Mouse (Mus musculus) adrenal gland, adult 18-20 months (tissue): ENCODE data around the gene Rims1. TPM values are rescaled to one million over a fixed set of nuclear protein-coding genes. Genes with fewer than 3 reads are reported as not detected.

ENCODE experiments used
- DNase-seq, 2 experiments: peaks; one replicate each; pipeline ENCODE4 v3.0.0; 2021 to 2022; ENCODE audit warnings: low spot score in 2 of 2
- total RNA-seq, 2 experiments: library from RNA; stranded (reverse); gene quantifications; 1 replicate in 1 of 2; 2 replicates in 1 of 2; pipeline ENCODE4 v1.2.3; 2021

The Rims1 gene
- total RNA-seq, 2 experiments from 2014 or later = 0.40 to 0.64 TPM

DNA sequence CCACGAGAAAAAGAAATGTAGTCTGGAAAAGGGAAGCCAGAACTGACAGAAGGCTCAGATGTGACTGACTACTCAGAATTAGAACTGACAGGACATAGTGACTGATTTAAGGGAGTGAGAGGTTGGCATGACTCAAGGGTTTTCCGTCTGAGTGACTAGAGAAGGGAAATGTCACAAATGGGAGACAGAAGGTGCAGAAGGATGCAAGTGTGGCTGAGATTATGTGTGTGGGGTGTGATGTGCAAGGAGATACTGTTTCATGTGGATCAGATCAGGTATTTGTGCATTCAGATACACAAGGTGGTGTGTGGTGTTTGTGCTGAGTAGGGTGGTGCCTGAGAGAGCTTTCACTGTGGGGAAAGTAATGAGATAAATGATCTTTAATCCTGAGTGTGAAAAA lies 96.3 kb downstream of the Rims1 start:
- no peak for DNase-seq

DNA sequence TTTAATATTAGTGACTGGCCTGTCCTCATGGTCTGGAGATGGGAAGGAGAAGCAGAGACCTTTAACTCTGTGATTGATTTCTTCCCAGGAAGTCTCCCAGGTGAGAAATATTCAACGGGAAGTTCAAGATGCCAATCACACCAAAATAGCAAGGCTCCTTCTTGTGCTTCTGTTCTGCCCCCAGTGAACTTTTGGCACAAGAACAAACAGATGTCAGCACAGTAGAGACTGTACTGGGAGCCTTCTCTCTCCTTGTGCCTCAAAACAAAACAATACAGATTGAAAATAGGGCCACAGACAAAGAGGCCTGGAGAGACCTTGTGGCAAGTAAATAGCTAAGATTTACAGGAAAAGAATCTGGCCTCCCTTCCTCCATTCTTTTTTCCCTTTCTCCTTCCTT lies 110.7 kb downstream of the Rims1 start:
- no peak for DNase-seq

DNA sequence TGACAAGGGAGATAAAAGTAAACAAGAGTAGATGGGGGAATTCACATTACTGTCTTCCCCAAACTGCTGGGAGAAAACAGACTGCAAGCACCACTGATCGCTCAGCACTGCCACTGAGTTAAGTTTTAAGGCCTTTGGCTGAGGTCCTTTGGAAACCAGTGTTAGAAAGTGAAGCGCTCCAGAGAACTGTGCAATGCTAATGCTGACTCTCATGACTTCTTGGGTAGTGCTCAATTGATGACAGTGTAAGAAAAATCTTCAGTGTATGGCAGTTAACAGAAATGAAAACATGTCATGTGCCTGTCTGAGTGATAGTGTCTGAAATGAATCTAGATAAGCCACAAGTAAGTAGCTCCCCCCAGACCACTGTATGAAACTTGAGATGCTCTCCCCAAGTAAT lies 111.3 kb downstream of the Rims1 start:
- DNase-seq = no peak

DNA sequence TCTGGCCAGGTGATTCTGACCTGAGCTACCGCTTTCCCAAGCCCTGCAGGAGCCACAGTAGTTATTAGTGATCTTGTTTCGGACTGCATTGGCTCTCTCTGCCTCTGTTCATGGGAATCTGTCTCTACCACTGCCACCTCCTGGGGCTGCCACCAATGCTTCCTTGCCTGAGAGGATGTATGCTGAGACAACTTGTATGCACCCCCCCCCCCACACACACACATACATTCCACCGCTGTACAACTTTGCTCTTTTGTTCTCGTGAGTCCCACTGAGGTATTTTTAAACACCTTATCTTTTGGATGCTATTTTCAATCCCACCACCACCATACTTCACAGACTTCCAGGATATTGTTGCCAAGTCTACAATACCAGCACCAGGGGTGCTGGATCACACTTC lies 122.3 kb downstream of the Rims1 start:
- DNase-seq = no peak

DNA sequence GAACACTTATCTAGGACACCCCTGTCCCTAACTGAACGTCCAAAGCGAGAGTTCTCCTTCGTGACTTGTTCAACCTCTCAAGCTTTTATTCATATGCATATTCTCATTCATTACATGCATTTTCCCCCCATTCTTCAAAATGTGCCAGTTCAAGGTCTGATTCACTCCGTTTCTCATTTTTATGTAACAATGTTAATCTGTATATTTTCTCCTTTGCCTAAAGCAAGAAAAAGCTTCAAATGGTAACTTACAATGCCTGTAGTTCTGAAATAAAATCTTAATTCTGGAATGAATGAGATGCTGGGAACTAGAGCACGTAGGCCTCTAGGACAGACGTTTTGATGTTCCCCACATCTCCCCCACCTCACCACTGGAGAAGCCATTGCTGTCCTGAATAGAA lies 141.6 kb downstream of the Rims1 start:
- DNase-seq = no peak

DNA sequence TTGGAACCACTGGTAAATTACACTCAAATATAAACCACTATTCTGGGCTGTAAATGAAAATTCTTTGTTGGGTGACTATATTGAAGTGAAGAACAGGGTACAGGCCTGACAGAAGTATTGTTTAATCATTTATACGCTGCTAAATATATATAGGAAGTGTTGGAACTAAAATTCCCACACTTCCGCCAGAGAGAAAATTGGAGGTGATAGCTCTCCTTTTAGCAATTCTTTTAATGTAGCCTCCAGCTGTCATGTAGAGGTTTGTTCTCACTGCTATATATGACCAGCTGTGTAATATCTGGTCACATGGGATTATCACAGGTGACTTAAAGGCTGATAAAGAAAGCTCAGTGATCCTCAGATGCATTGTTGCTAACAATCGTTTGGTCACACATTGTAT lies 144.0 kb downstream of the Rims1 start:
- no peak for DNase-seq

DNA sequence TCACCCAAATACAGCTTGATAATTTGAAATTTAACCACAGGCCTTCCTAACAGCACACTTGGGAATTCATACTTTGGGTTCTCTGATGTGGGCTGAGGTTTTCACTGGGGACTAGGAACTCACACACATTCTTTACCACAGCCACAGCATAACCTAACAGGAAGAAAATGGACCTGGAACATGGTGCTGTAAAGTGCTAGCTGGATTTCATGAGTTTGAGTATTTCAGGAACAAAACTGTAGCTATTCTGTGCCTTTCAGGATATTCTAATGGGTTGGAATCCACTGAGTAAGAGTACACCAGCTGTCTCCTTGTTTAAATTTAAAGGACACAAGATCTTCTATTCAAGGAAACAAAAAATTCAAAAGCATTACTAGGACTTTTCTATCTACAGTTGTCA lies 149.8 kb downstream of the Rims1 start:
- DNase-seq = no peak

DNA sequence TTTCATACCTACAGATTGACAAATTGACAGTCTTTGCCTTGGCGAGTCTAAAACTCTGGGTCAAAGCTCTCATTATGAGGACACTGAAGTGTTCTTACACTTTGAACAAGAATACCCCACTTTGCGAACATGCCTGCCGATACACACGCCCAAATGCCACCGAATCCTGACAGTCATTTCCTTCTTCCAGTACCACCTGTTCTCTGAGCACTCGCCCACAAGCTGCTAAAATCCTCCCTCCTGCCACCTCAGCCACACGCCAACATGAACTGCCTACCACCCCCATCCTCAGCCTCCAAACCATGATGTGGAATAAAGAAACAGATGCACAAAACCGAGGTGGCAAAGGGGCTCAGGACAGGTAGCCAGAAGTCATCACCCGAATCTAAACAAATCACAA lies 150.9 kb downstream of the Rims1 start:
- no peak for DNase-seq

DNA sequence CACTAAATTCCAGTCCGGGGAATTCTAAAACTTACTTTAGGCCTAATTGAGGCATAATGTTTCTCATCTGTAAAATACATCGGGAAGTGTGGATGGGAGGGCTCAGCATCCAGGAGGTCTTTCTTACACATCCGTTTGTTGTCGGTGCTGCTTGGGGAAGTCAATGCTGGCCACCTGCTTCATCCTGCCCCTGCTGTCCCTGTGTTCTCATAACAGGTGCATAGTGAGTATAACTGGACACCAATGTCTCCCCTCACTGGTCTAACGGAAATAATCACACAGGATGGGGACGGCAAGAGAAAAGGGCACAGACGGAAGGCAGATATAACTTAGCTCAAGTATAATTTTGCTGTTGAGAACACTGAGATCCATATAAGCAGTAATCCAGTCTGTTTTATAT lies 155.2 kb downstream of the Rims1 start:
- no peak for DNase-seq

DNA sequence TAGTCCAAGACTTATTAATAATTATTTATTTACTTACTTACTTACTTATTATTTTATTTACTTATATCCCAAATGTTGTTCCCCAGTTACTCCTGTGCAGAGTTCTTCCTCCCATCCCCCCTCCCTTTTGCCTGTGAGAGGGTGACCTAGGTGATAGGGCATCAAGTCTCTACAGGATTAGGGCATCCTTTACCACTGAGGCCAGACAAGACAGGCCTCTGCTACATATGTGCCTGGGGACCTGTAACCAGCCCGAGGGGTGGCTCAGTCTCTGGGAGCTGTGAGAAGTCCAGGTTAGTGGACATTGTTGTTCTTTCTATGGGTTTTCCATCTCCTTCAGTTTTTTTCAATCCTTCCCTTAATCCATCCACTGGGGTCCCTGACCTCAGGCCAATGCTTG lies 156.4 kb downstream of the Rims1 start:
- no peak for DNase-seq

DNA sequence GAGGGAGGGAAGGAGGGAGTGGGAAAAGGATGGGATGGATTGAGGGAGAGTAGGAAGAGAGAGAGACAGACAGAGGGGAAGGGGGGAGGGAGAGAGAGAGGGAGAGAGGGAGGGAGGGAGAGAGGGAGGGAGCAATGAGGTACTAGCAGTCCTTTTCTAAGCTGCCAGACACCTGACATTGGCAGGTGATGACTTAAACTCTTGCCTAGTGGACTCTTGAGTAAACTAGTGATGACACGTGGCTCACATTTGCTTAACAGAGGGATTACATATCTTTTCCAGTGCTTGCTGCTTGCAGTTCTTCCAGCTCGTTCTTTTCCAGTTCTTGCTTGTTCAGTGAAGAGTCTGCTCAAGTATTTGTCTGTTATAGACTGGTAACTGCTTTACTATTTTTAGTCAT lies 160.5 kb downstream of the Rims1 start:
- DNase-seq = no peak

DNA sequence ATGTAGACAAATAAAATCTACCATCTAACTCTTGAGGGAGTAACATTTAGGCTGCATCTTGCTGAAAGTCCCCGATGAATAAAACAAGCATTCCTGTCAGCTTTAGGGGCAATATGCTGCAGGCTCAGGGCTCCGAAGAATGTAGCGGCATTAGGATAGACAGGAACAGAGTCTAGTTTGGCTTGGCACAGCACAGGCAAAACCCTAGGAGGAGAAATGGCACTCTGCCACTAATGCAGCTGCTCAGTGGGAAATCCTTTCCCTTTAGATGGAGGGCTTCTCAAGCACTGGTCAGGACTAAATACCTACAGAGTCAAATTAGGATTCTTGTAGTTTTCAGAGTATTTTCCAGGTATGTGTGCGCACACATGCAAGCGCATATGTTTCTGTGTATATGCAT lies 165.2 kb downstream of the Rims1 start:
- no peak for DNase-seq

DNA sequence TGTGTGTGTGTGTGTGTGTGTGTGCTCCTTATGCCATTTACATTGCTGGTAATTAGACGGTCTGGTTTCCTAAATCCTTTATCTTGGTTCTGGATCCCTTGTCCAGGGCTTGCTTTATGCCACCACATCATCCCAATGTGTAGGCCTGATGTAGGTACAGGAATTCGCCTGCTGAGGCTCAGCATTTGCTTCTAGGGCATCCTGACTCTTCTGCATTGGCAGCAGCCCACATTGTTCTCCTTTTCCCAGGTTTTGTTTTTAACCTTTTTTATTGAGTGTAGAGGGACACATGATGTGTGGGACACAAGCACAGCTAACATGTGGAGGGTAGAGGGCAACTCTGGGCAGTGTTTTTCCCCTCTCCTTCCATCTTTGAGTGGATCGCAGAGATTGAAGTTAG lies 166.1 kb downstream of the Rims1 start:
- no peak for DNase-seq

DNA sequence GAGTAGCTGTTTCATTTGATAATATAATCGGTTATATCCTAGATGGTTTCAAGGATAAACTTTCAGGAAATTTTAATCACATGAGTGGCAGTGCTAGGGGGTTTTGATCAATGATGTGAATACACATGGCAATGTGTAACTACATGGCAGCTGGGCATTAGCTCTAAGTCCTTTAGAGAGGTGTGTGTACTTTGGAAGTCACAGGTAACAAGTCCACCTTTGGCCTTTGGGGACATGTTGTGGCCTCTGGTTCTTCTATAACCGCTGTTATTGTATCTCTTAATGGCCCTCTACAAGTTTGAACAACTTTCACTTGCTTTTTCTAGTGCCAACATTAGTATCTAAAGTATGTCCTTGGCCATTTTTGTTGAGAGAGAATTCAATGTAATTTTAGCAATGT lies 171.9 kb downstream of the Rims1 start:
- no peak for DNase-seq

DNA sequence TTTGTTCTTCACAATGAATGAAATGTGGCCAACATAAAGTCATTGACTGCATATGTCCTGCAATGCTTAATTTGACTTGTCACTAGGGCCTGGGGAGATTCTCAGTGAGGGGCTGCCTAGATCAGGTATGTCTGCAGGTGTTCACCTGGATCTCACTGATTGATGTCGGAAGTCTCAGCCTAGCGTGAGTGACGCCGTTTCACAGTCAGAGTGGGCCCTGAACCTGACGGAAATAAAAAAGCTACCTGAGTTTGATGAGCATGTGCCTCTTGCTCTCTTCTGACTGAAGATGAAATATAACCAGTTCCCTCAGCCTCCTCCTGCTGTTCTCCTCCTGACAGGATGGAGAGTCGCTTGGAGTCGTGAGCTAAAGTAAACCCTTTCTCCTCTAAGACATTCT lies 173.2 kb downstream of the Rims1 start:
- DNase-seq = no peak

DNA sequence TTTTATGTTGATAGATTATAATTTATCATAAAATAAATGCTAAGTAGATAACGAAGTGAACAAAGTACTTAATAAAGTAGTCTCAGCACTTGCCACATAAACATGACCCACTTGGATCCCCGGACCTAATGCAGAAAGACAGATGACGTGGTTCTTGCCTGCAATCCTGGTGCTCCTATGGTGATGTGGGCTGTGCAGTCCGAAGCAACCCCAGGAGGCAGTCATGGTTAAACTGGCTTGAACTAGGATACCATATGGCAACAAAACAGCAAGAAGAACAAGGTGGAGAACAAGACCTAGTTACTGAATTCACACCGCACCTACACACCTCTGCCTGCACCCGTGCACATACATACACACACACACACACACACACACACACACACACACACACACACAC lies 173.8 kb downstream of the Rims1 start:
- no peak for DNase-seq

DNA sequence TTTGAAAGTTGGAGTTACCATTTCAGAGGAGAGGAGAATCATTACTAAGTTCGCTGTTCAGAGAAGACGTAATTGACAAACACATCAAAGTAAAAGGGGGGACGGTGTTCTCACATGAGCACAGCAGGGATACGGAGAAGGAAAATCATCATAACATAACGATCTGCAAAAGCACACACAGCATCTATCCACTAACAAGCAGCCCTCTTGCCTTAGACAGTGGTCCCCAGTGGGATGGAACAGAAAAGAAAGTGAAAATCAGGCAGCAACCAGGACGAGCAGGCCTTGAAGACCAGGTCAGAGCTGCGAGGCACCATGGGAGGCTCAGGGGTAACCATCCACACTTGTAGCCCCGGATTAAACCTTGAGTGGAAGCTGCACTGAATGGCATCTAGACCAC lies 176.8 kb downstream of the Rims1 start:
- no peak for DNase-seq

DNA sequence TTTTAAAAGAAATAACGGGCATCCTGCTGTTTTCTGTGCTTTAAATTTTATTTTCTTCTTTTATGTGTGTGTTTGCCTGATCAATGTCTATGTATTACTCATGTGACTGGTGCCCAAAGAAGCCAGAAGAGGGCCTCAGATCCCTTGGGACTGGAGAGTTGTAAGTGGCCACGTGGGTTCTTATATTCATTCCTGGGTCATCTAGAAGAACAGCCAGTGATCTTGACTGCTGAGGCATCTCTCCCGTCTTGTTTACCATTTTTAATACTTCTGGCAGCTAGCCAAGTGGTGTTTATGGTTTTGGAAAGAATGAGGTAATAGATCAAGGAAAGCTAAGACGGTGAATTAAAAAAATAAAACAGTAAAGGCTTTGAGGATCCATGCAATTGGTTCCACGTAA lies 178.8 kb downstream of the Rims1 start:
- DNase-seq = no peak

DNA sequence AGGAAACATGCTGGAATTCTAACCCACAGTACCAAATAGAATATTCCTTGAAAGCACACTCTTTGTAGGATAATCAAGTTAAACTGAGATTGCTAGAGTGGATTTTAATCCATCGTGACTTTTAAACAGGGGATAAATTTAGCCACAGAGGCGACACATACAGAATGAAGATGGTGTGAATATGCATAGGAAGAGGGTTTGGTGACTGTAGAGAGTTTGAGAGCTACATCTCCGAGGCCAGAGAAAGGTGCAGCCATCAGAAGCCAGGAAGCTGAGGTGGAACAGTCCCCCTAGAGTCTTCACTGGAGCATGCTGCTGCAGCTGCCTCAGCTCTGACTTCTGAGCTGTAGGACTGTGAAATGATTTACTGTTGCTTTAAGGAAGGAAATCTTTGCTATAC lies 179.5 kb downstream of the Rims1 start:
- DNase-seq = no peak

DNA sequence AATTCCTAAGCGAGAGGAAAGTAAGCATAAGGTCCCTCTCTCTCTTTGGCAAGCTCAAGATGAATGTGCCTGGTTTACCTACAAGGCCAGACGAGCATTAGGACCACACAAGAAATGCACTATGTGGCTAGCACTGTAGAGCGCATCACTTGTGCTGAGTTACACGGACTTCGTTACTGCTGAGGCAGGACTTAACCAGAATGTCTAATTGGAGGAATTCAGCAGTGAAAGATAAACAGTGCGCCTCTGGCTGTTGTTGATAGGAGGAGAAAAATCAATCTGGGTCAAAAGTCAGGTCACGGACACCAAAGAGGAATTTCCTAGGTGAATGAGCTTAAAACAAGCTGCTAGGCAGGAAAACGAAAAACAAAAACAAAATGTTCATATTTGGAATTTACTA lies 185.0 kb downstream of the Rims1 start:
- no peak for DNase-seq

DNA sequence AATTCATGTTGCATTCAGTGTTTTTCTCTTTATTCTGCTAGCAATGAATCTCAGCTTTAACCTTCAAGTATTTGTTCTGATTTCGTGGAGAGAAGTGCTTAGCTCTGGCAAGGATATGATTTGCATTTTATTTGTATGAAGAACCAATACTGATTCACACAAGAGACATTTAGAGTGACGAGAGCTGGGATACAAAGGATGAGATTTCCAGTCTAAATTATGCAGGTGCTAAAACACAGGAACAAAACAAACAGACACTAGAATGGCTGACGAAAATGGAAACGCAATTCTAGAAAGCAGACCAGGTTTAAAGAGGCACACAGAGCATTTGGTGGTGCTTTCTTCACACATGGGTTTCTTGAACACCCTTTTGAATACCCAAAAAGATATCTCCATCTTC lies 190.2 kb downstream of the Rims1 start:
- DNase-seq = no peak

DNA sequence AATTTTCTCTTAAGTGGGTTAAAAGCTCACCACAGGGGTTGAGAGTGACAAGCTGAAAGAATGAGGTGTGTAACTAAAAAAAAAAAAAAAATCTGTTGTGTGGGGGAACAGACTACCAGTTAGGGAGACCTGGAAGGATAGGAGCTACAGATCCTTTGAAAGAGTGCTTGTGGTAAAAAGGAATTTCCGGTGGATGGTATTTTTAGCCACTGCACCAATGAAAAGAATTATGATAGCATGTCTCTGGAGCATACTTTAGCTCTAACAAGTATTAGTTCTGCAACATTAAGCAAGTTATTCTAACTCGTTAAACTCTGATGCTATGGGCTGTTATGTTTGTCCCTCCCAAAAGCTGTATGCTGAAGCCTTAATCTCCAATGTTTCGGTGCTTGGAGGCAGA lies 192.2 kb downstream of the Rims1 start:
- DNase-seq = no peak

DNA sequence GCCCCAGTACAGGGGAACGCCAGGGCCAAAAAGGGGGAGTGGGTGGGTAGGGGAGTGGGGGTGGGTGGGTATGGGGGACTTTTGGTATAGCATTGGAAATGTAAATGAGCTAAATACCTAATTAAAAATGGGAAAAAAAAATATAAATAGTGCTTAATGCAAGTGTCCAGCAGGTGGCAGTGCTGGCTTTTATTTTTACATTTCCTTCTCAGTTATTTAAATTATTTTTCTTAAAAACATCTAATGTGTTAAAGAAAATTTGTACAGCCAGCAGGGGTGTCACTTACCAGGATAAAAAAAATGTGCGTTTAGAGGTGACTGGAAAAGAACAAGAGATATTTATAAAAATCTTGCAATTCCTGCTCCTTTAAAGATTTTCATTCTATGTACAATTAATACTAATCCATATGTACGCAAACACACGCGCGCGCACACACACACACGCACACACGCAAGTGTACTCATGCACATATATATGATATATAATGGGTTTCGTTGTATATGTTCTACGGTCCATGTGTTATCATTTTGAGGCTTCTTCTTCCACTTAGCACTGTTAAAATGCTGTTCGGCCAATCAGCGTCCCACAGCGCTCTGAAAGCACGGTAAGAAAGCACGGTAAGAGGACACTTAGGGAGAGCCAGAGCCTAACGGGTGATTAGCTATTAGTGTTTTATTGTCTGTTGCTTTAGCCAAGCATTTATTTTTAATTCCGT lies 201.3 kb downstream of the Rims1 start:
- no peak for DNase-seq

DNA sequence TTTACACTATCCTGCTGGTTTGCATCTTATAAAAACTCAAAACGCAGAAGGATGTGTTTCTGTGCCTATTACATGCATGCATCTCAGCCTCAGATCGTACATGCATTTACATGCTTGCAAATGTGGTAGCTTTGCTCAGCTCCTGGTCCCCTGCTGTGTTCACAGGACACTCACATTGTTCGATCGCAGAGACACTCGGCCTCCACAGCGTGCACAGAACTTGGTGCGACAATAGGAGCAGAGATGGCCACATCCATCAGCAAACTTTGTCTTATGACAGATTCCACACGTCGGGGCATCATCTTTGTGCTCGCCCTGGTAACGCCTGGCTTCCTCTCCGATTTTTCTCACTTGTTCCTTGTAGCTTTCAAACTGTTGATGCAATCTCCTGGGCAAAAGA lies 209.6 kb downstream of the Rims1 start:
- DNase-seq = no peak
